Mouse (Mus musculus) heart, postnatal 0 days (tissue): Measurements from ENCODE around the gene Zfp819.

Experiments
- CTCF ChIP-seq: IDR thresholded peaks from 2 replicates; pipeline ENCODE4 v1.5.1; 2016; ENCODE audit warnings: antibody characterized with exemption, control low read depth, low read depth
- EP300 ChIP-seq: IDR thresholded peaks from 2 replicates; pipeline ENCODE4 v1.6.1; 2016; ENCODE audit warnings: antibody characterized with exemption, low read depth

- no peak for TF ChIP-seq CTCF
- no peak for TF ChIP-seq EP300
Measured at GRCm38 (mm10) chr7:43636194-43636593, 29.2 kb downstream of the Zfp819 start.
